ENCODE assay signal across 12 mouse cellular contexts in the genomic region with DNA sequence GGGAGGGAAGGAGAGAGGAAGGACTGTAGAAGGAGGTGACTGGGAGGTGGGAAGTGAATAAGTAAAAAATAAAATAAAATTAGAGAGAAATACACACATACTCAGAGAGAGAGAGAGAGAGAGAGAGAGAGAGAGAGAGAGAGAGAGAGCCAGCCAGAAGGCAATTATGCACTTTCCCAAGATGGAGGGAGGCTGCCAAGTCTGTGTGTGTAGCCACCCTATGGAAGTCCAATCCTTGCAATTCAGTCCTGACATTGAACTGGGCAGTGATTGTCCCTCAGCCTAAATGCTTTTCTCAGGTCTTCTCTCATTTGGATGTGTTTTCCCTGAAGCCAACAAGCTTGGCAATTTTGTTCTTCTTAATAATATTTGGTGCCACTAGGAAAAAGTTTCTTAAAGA.
"Had no signal": no experiment of that assay in that cellular context is flagged by ENCODE, and none has a peak within 500 bp of the region (broad histone marks: within the 10 kb centered on the region; RNA-seq: fewer than 3 reads in every experiment).

No protein-coding gene starts in this region.

- H3K4me3 ChIP-seq: left cerebral cortex, adult 2 months; limb, embryonic 13.5 days; liver, embryonic 15.5 days; midbrain, embryonic 13.5 days; myocyte; neural tube, embryonic 15.5 days had no signal

- H3K27ac ChIP-seq: left cerebral cortex, adult 2 months; liver, embryonic 15.5 days; midbrain, embryonic 13.5 days; neural tube, embryonic 15.5 days had no signal

- DNase-seq: kidney, postnatal 10 days; kidney, postnatal 4 days; lung, adult 2 months; right cerebral cortex, adult 18-20 months; right cerebral cortex, postnatal 25 days; thymus, postnatal 36 days had no signal
